Mouse (Mus musculus) C2C12 (cell line): ENCODE data around the gene Elof1.

ENCODE experiments used
- CTCF ChIP-seq: IDR thresholded peaks from one replicate; pipeline ENCODE4 v1.5.1; 2011; ENCODE audit not compliant: control insufficient read depth, insufficient read depth, insufficient read length
- MYOG ChIP-seq: IDR thresholded peaks from one replicate; pipeline ENCODE4 v1.6.1; 2011; ENCODE audit not compliant: control insufficient read depth, insufficient read length; ENCODE audit errors: extremely low read depth
- USF1 ChIP-seq: IDR thresholded peaks from one replicate; pipeline ENCODE4 v1.6.1; 2011; ENCODE audit warnings: low read depth, mild to moderate bottlenecking, control low read depth, moderate library complexity

DNA sequence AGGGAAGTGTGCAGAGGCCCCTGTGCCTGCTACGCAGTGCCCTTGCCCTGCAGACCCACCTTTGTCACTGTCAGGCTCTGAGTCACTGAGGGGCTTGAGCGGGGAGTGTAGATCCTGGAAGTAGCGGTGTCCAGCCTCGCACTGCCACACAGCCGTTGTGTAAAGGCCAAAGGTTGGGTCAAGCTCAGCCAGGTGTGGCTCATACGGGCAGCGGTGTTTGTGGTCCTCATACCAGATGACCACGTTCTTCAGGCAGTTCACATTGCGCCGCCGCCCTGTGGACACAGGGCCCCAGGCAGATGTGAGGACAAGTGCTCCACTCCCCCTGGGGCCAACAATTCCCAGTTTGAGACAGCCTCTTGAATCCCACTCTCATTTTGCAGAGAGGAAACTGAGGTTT lies 51.3 kb downstream of the Elof1 start:
- no peak for TF ChIP-seq CTCF
- TF ChIP-seq USF1, result no peak
- TF ChIP-seq MYOG, result no peak
